Mouse (Mus musculus) stomach, embryonic 14.5 days (tissue): ENCODE measurements around the gene Cmtr1. TPM values are rescaled to one million over a fixed set of nuclear protein-coding genes. Genes with fewer than 3 reads are reported as not detected.
A peak's percentile ranks its signal among the peaks of the same experiment; 100 is the strongest.

ENCODE experiments used
- ATAC-seq: fragments of 200-750 bp; cut with Nextera tagmentation; 2 replicates; pipeline ENCODE4 v1.8.0; 2017; ENCODE audit warnings: low read depth, moderate TSS enrichment; ENCODE audit not compliant: insufficient number of reproducible peaks, insufficient read depth, low FRiP score
- H3K27ac ChIP-seq: fragments of 300-500 bp; sonication (generic); 2 replicates; pipeline ENCODE4 v1.5.1; 2014; ENCODE audit warnings: mild to moderate bottlenecking, low read length, moderate library complexity, mixed read lengths
- H3K27me3 ChIP-seq: fragments of 300-500 bp; sonication (generic); 2 replicates; pipeline ENCODE4 v1.6.1; 2014; ENCODE audit warnings: low read length, control low read depth, mixed read lengths; ENCODE audit not compliant: control insufficient read depth, insufficient read depth
- H3K36me3 ChIP-seq: fragments of 300-500 bp; sonication (generic); 2 replicates; pipeline ENCODE4 v1.6.1; 2014; ENCODE audit warnings: mild to moderate bottlenecking, control low read depth, low read length, moderate library complexity, mixed read lengths; ENCODE audit not compliant: control insufficient read depth, insufficient read depth
- H3K4me1 ChIP-seq: fragments of 300-500 bp; sonication (generic); 2 replicates; pipeline ENCODE4 v1.6.1; 2014; ENCODE audit warnings: low read length, control low read depth, mixed read lengths; ENCODE audit not compliant: control insufficient read depth, insufficient read depth
- H3K4me2 ChIP-seq: fragments of 300-500 bp; sonication (generic); replicated peaks from 2 replicates; pipeline ENCODE4 v1.6.1; 2014; ENCODE audit warnings: low read depth, low read length, control low read depth
- H3K4me3 ChIP-seq: fragments of 300-500 bp; sonication (generic); 2 replicates; pipeline ENCODE4 v1.5.1; 2014; ENCODE audit warnings: low read depth, low read length, control low read depth
- H3K9ac ChIP-seq: fragments of 300-500 bp; sonication (generic); replicated peaks from 2 replicates; pipeline ENCODE4 v1.6.1; 2014; ENCODE audit warnings: low read depth, mild to moderate bottlenecking, control low read depth, low read length, moderate library complexity, mixed read lengths
- H3K9me3 ChIP-seq: fragments of 300-500 bp; sonication (generic); 2 replicates; pipeline ENCODE4 v1.6.1; 2016; ENCODE audit warnings: low read depth, low read length, control low read depth; ENCODE audit not compliant: control insufficient read depth
- WGBS: fragments of 180-500 bp; shearing (Covaris S2); extraction: QIAGEN DNeasy Blood & Tissue Kit; methylation state at CpG from one replicate; pipeline ENCODE4 v1.1.7; 2014; 5-methylcytosine and 5-hydroxymethylcytosine counted together
- polyA plus RNA-seq: library from polyadenylated mRNA; unstranded; fragments of >200 nt; fragmentation: Nextera tagmentation; extraction: Ambion mirVana; gene quantifications from 2 replicates; pipeline ENCODE4 v1.2.1, GENCODE M21; 2014

Gene Cmtr1
- polyA plus RNA-seq, 1 experiment from 2014 or later, result 117 TPM

GRCm38 (mm10) chr17:29737849-29738804 is 77.7 kb downstream of the Cmtr1 start:
- Histone ChIP-seq H3K4me1 (peaks cover 9% of the 10 kb centered on the region; the same call in 1 of the 2 replicates), H3K36me3 (no peaks in the 10 kb centered on the region), H3K27me3 (no peaks in the 10 kb centered on the region), H3K27ac (no peak overlapping the region), H3K9ac (no peak overlapping the region), H3K4me2 (peak overlapping the region; percentile 11), H3K4me3 (no peak overlapping the region), H3K9me3 (no peaks in the 10 kb centered on the region)
- peak; percentile 54; the same call in 1 of the 2 replicates for ATAC-seq
- WGBS, result 29% methylated on average over 22 of the region's 22 CpGs

- Histone ChIP-seq H3K27me3 (no peaks in the 10 kb centered on the region), H3K27ac (no peak overlapping the region), H3K9me3 (no peaks in the 10 kb centered on the region), H3K4me1 (0 out of 2 replicates have a peak, but pooled peaks cover 3% of the 10 kb centered on the region), H3K4me3 (no peak overlapping the region), H3K36me3 (no peaks in the 10 kb centered on the region), H3K4me2 (no peak overlapping the region), H3K9ac (no peak overlapping the region)
- ATAC-seq, result no peak
- 58% methylated on average over 6 of the region's 6 CpGs for WGBS
These were observed 87.1 kb downstream of the Cmtr1 start for GRCm38 (mm10) chr17:29747466-29747865.

- H3K36me3 ChIP-seq, result no peaks in the 10 kb centered on the region
- no peak overlapping the region for H3K27ac ChIP-seq
- ATAC-seq, result no peak
- no peak overlapping the region for H3K4me2 ChIP-seq
- WGBS, result 54% methylated on average over 4 of the region's 4 CpGs
- H3K9ac ChIP-seq, result no peak overlapping the region
- H3K9me3 ChIP-seq, result no peaks in the 10 kb centered on the region
- H3K4me3 ChIP-seq, result no peak overlapping the region
- no peaks in the 10 kb centered on the region for H3K27me3 ChIP-seq
- 0 out of 2 replicates have a peak, but pooled peaks cover 3% of the 10 kb centered on the region for H3K4me1 ChIP-seq
These were observed 94.1 kb downstream of the Cmtr1 start for GRCm38 (mm10) chr17:29754510-29754909.

Other genes with a start within 250 kb of the Cmtr1 start
- gene Pim1, start 169.8 kb upstream of the Cmtr1 start, polyA plus RNA-seq, result 10.1 TPM in 2 replicates
- gene Gm17657, start 111.0 kb upstream of the Cmtr1 start, polyA plus RNA-seq, result not detected in 2 replicates
- gene Tbc1d22b, start 110.8 kb upstream of the Cmtr1 start, polyA plus RNA-seq, result 15.2 and 15.6 TPM in 2 replicates
- gene Tmem217, start 108.2 kb upstream of the Cmtr1 start, polyA plus RNA-seq, result 0.62 and 0.65 TPM in 2 replicates
- 79.0 and 80.8 TPM in 2 replicates for gene Rnf8, start 45.8 kb upstream of the Cmtr1 start, polyA plus RNA-seq
- 2.7 and 4.3 TPM in 2 replicates for gene Gm28043, start 45.7 kb upstream of the Cmtr1 start, polyA plus RNA-seq
- 15.2 and 15.7 TPM in 2 replicates for gene Ccdc167, start 56.4 kb downstream of the Cmtr1 start, polyA plus RNA-seq